Mouse (Mus musculus): Measurements from ENCODE around the gene Ccdc188. TPM values are rescaled to one million over a fixed set of nuclear protein-coding genes. Genes with fewer than 3 reads are reported as not detected.
A peak's percentile ranks its signal among the peaks of the same experiment; 100 is the strongest.

Gene Ccdc188
- total RNA-seq, 2 experiments from 2014 or later, result not detected

- no peak for DNase-seq (ENCODE audit: low spot score)
Observed at GRCm38 (mm10) chr16:18201620-18202019, 16.1 kb upstream of the Ccdc188 start.

GRCm38 (mm10) chr16:18202061-18202460 lies 15.6 kb upstream of the Ccdc188 start:
- DNase-seq (ENCODE audit: low spot score), result no peak

- no peak for DNase-seq (ENCODE audit: low spot score)
Observed at GRCm38 (mm10) chr16:18203430-18204091, 14.1 kb upstream of the Ccdc188 start.

- peak; percentile 69 for DNase-seq (ENCODE audit: low spot score)
Observed at GRCm38 (mm10) chr16:18210701-18211416, 6.8 kb upstream of the Ccdc188 start.

- DNase-seq (ENCODE audit: low spot score), result peak; percentile 87
Observed at GRCm38 (mm10) chr16:18211417-18212171, 6.1 kb upstream of the Ccdc188 start.

GRCm38 (mm10) chr16:18213689-18214088 lies 4.0 kb upstream of the Ccdc188 start:
- no peak for DNase-seq (ENCODE audit: low spot score)

GRCm38 (mm10) chr16:18214858-18215257 lies 2.8 kb upstream of the Ccdc188 start:
- DNase-seq (ENCODE audit: low spot score), result no peak

GRCm38 (mm10) chr16:18218580-18218996 lies 909 bp downstream of the Ccdc188 start:
- no peak for DNase-seq (ENCODE audit: low spot score)

GRCm38 (mm10) chr16:18220001-18220400 lies 2.3 kb downstream of the Ccdc188 start:
- DNase-seq (ENCODE audit: low spot score), result no peak

- DNase-seq (ENCODE audit: low spot score), result no peak
Observed at GRCm38 (mm10) chr16:18220856-18221542, 3.3 kb downstream of the Ccdc188 start.

- no peak for DNase-seq (ENCODE audit: low spot score)
Observed at GRCm38 (mm10) chr16:18221543-18221898, 3.8 kb downstream of the Ccdc188 start.

GRCm38 (mm10) chr16:18222188-18222587 lies 4.5 kb downstream of the Ccdc188 start:
- DNase-seq (ENCODE audit: low spot score), result peak; percentile 38

GRCm38 (mm10) chr16:18227187-18227586 lies 9.5 kb downstream of the Ccdc188 start:
- DNase-seq (ENCODE audit: low spot score), result no peak

- no peak for DNase-seq (ENCODE audit: low spot score)
Observed at GRCm38 (mm10) chr16:18227897-18228422, 10.3 kb downstream of the Ccdc188 start.

- DNase-seq (ENCODE audit: low spot score), result no peak
Observed at GRCm38 (mm10) chr16:18228856-18229255, 11.2 kb downstream of the Ccdc188 start.

GRCm38 (mm10) chr16:18229622-18230021 lies 11.9 kb downstream of the Ccdc188 start:
- DNase-seq (ENCODE audit: low spot score), result peak; percentile 34

GRCm38 (mm10) chr16:18230617-18231016 lies 12.9 kb downstream of the Ccdc188 start:
- DNase-seq (ENCODE audit: low spot score), result no peak

- no peak for DNase-seq (ENCODE audit: low spot score)
Observed at GRCm38 (mm10) chr16:18231047-18231446, 13.4 kb downstream of the Ccdc188 start.

GRCm38 (mm10) chr16:18231451-18231850 lies 13.8 kb downstream of the Ccdc188 start:
- no peak for DNase-seq (ENCODE audit: low spot score)

- no peak for DNase-seq (ENCODE audit: low spot score)
Observed at GRCm38 (mm10) chr16:18233451-18233850, 15.8 kb downstream of the Ccdc188 start.

- no peak for DNase-seq (ENCODE audit: low spot score)
Observed at GRCm38 (mm10) chr16:18233919-18234670, 16.4 kb downstream of the Ccdc188 start.

Measured in gastrocnemius, adult 18-20 months (tissue).